Mouse (Mus musculus) hindbrain, embryonic 13.5 days (tissue): ENCODE data around the gene Ubr7. TPM values are rescaled to one million over a fixed set of nuclear protein-coding genes. Genes with fewer than 3 reads are reported as not detected.

Experiments used
- ATAC-seq: fragments of 200-750 bp; cut with Nextera tagmentation; 2 replicates; pipeline ENCODE4 v1.8.0; 2017; ENCODE audit warnings: moderate TSS enrichment; ENCODE audit not compliant: low FRiP score
- H3K27ac ChIP-seq: fragments of 300-500 bp; sonication (generic); 2 replicates; pipeline ENCODE4 v1.5.1; 2015; ENCODE audit warnings: inconsistent platforms, mild to moderate bottlenecking, moderate library complexity
- H3K27me3 ChIP-seq: fragments of 300-500 bp; sonication (generic); 2 replicates; pipeline ENCODE4 v1.6.1; 2015; ENCODE audit warnings: mild to moderate bottlenecking, inconsistent platforms
- H3K36me3 ChIP-seq: fragments of 300-500 bp; sonication (generic); 2 replicates; pipeline ENCODE4 v1.6.1; 2015; ENCODE audit warnings: mild to moderate bottlenecking, inconsistent platforms
- H3K4me1 ChIP-seq: fragments of 300-500 bp; sonication (generic); replicated peaks from 2 replicates; pipeline ENCODE4 v1.6.1; 2015; ENCODE audit warnings: inconsistent platforms
- H3K4me2 ChIP-seq: fragments of 300-500 bp; sonication (generic); 2 replicates; pipeline ENCODE4 v1.6.1; 2015; ENCODE audit warnings: inconsistent platforms, mild to moderate bottlenecking, moderate library complexity
- H3K4me3 ChIP-seq: fragments of 300-500 bp; sonication (generic); 2 replicates; pipeline ENCODE4 v1.5.1; 2015; ENCODE audit warnings: mild to moderate bottlenecking, inconsistent platforms
- H3K9ac ChIP-seq: fragments of 300-500 bp; sonication (generic); 2 replicates; pipeline ENCODE4 v1.6.1; 2015; ENCODE audit warnings: mild to moderate bottlenecking, inconsistent platforms
- H3K9me3 ChIP-seq: fragments of 300-500 bp; sonication (generic); 2 replicates; pipeline ENCODE4 v1.6.1; 2016; ENCODE audit warnings: inconsistent platforms
- WGBS: fragments of 180-500 bp; shearing (Covaris S2); methylation state at CpG from one replicate; pipeline ENCODE4 v1.1.7; 2015; 5-methylcytosine and 5-hydroxymethylcytosine counted together
- polyA plus RNA-seq: library from polyadenylated mRNA; unstranded; fragments of >200 nt; fragmentation: Nextera tagmentation; extraction: Ambion mirVana; gene quantifications from 2 replicates; pipeline ENCODE4 v1.2.1, GENCODE M21; 2015

Gene Ubr7
- polyA plus RNA-seq, 1 experiment from 2014 or later = 36.9 TPM

DNA sequence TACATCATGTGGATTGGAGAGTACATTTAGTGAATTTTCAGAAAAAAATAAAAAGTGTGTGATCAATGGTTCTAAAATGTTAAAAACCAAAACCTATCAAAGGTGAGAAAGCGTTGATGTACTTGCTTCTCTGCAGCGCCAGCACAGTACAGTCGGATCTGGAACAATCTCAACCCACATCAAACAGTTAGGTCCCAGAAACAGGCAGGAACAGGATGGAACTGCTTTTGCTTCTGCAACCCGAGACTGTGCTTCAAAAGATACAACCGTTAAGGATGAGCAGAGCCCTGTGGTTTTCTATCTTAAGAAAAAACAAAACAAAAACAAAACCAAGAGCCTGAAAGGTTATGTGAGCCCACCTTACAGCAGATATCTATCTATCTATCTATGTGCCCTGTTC lies 25.1 kb downstream of the Ubr7 start:
- 94% methylated on average over 5 of the region's 5 CpGs for WGBS
- peaks cover 52% of the 10 kb centered on the region for H3K36me3 ChIP-seq
- H3K4me1 ChIP-seq = no peaks in the 10 kb centered on the region

DNA sequence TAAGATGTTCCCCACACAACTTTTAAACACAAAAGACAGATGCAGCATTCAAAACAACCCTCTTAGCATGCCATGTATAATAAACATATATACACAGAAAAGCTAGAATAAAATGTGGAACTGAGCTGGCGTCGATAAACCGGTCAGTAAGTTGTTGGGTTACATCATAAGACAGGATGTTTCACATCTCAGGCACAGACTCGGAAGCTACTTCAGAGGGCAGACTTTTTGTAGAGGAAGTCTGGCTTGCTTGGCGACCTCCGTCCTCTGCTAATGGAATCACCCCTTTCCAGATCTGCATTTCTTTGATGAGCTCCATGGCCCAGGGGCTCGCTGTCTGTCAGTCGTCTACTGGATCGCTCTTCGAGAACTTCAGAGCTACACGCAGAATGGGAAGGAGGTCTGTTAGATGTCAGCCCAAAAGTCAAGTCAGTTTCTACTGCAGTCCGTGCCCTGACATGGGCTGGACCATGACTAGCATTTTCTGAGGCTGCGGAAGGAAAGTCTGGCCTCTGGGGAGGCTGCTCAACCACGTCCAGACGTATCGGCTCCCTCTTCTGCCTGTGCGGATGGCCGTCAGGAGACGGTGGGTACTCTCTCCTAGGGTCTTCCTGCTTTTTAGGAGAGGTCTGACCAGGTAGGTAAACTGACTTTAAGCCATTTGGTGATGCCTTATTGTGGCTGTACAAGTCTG lies 27.3 kb downstream of the Ubr7 start:
- no peaks in the 10 kb centered on the region for H3K9me3 ChIP-seq
- H3K9ac ChIP-seq = no peak overlapping the region
- H3K4me1 ChIP-seq = no peaks in the 10 kb centered on the region
- H3K27me3 ChIP-seq = no peaks in the 10 kb centered on the region
- no peak overlapping the region for H3K27ac ChIP-seq
- 91% methylated on average over 19 of the region's 19 CpGs for WGBS
- no peak for ATAC-seq
- H3K36me3 ChIP-seq = peaks cover 61% of the 10 kb centered on the region
- no peak overlapping the region for H3K4me3 ChIP-seq
- no peak overlapping the region for H3K4me2 ChIP-seq

More for the DNA sequence above, 25.1 kb downstream of the Ubr7 start:
- Histone ChIP-seq H3K27ac (no peak overlapping the region), H3K9ac (no peak overlapping the region), H3K27me3 (no peaks in the 10 kb centered on the region), H3K4me2 (no peak overlapping the region), H3K4me3 (no peak overlapping the region), H3K9me3 (no peaks in the 10 kb centered on the region)
- ATAC-seq = no peak

DNA sequence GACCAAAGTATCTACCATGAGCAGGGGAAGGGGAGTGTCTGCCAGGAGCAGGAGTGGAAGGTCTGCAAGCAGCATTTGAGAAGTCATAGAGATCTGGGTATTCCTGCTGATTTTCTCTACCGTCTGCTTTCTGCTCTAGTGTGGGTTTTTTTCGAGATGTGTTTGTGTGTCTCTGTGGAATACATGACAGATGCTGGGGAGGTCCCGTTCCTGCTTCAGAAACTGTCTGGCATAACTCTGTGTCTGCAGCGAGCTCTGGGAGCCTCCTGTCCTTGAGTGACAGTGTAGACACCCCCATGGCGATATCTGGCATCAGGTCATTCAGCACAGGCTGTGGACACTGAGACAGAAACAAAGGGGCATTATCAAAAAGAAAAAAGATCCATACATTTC lies 27.8 kb downstream of the Ubr7 start:
- no peak overlapping the region for H3K4me2 ChIP-seq
- no peak overlapping the region for H3K4me3 ChIP-seq
- H3K36me3 ChIP-seq = peaks cover 63% of the 10 kb centered on the region
- H3K27me3 ChIP-seq = no peaks in the 10 kb centered on the region
- no peak for ATAC-seq
- no peaks in the 10 kb centered on the region for H3K4me1 ChIP-seq
- H3K9ac ChIP-seq = no peak overlapping the region
- H3K27ac ChIP-seq = no peak overlapping the region
- H3K9me3 ChIP-seq = no peaks in the 10 kb centered on the region
- 64% methylated on average over 5 of the region's 5 CpGs for WGBS

DNA sequence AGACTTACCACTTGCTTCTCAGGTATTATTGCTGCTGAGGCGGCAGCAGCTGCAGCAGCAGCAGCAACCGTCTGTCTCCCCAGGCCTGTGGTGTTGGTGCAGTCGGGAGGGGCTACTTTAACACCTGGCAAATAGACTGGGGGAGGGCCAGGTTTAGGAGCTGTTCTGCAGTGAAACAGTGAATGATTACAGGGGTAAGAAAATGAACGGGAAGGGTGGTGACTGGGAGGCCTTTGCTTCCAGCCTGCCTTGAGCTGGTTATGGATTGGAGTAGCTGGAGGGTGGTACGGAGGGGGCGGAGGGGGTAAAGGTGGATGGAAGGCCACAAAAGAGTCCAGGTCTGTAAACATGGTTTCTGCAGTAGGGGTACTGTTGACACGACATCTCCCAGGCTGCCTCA lies 30.2 kb downstream of the Ubr7 start:
- no peaks in the 10 kb centered on the region for H3K27me3 ChIP-seq
- no peak overlapping the region for H3K9ac ChIP-seq
- H3K4me2 ChIP-seq = no peak overlapping the region
- peaks cover 77% of the 10 kb centered on the region for H3K36me3 ChIP-seq
- H3K4me3 ChIP-seq = no peak overlapping the region
- no peak for ATAC-seq
- WGBS = 93% methylated on average over 7 of the region's 7 CpGs
- H3K27ac ChIP-seq = no peak overlapping the region
- no peaks in the 10 kb centered on the region for H3K4me1 ChIP-seq
- H3K9me3 ChIP-seq = no peaks in the 10 kb centered on the region

DNA sequence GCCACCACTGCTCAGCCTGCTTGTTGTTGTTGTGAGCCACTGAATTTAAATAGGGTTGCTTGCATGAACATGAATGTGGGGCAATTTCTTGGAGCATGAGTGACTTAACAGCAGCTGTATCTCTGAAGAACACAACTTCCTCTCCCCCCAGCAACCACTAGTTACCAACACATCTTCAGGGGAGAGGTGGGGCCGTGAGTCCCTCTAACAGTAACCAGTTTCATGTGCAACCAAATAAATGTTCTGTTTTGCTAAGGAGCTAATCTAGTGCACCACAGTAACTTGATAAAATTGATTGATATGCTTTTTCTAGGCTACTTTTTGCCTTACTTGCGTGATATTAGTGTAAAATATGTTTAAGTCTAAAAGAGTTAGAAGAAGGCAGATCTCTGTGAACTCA lies 41.8 kb downstream of the Ubr7 start:
- no peaks in the 10 kb centered on the region for H3K9me3 ChIP-seq
- no peak for ATAC-seq
- no peak overlapping the region for H3K4me2 ChIP-seq
- no peak overlapping the region for H3K27ac ChIP-seq
- H3K36me3 ChIP-seq = peaks cover 5% of the 10 kb centered on the region; the same call in 1 of the 2 replicates
- no peaks in the 10 kb centered on the region for H3K4me1 ChIP-seq
- H3K27me3 ChIP-seq = no peaks in the 10 kb centered on the region
- H3K4me3 ChIP-seq = no peak overlapping the region
- WGBS = 90% methylated on average over 2 of the region's 2 CpGs
- H3K9ac ChIP-seq = no peak overlapping the region

DNA sequence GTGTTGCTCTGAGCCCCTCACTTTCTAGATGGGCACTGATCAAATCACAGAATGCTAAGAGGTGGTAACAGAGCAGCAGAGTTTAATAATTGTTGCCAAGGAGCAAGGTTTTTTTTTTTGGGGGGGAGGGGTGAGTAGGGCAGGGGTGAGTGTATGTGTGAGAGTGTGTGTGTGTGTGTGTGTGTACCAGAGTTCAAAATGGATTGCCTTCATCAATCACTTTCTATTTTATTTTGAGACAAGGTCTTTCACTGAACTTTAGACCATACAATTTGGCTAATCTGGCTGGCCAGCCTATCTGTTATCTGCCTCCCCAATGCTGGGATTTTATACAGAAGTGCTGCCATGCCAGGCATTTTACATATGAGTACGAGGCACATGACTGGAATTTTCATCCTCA lies 57.1 kb downstream of the Ubr7 start:
- ATAC-seq = no peak
- 54% methylated on average over 1 of the region's 1 CpGs for WGBS
- no peaks in the 10 kb centered on the region for H3K27me3 ChIP-seq
- H3K36me3 ChIP-seq = peaks cover 18% of the 10 kb centered on the region
- no peaks in the 10 kb centered on the region for H3K4me1 ChIP-seq
- no peak overlapping the region for H3K9ac ChIP-seq
- H3K4me2 ChIP-seq = no peak overlapping the region
- H3K9me3 ChIP-seq = no peaks in the 10 kb centered on the region
- no peak overlapping the region for H3K27ac ChIP-seq
- H3K4me3 ChIP-seq = no peak overlapping the region

DNA sequence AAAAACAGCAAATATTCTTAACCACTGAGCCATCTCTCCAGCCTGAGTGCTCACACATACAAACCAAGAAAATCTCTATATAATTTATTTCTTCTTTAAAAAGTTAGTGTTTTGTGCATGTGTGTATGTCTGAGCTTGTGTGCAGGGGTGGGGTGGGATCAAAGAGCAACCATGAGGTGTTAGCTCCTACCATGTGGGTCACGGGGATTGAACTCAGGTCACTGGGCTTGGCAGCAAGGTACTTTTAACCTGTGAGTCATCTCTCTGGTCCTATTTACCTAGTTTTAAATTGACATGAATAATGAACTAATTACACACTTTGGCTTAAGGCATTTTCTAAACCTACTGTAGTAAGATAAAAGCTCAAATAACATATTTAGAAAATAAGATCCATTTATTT lies 68.6 kb downstream of the Ubr7 start:
- H3K4me3 ChIP-seq = no peak overlapping the region
- H3K4me2 ChIP-seq = no peak overlapping the region
- no peaks in the 10 kb centered on the region; the same call in 1 of the 2 replicates for H3K36me3 ChIP-seq
- H3K27ac ChIP-seq = no peak overlapping the region
- no peaks in the 10 kb centered on the region for H3K4me1 ChIP-seq
- no peaks in the 10 kb centered on the region for H3K9me3 ChIP-seq
- no peak overlapping the region for H3K9ac ChIP-seq
- H3K27me3 ChIP-seq = no peaks in the 10 kb centered on the region
- 97% methylated on average over 1 of the region's 1 CpGs for WGBS
- no peak for ATAC-seq

DNA sequence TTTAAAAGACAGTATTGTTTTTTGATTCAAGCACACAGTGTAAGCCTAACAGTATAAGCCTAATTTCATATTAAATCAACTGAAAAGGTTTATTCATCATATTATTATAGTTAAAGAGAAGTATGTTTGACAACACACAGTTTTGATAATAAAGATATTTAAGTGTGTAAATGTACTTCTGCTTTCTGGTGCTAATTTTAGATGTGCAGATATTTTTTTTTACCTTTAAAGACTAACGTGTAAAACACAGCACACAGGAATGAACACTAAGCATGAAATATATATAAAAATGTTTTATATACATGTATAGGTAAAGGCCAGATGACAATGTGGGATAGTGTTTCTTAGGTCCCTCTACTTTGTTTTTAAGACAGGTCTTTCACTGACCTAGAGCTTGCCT lies 69.4 kb downstream of the Ubr7 start:
- Histone ChIP-seq H3K36me3 (no peaks in the 10 kb centered on the region; the same call in 1 of the 2 replicates), H3K9ac (no peak overlapping the region), H3K27ac (no peak overlapping the region), H3K4me3 (no peak overlapping the region), H3K4me2 (no peak overlapping the region), H3K9me3 (no peaks in the 10 kb centered on the region), H3K4me1 (no peaks in the 10 kb centered on the region), H3K27me3 (no peaks in the 10 kb centered on the region)
- WGBS = 98% methylated on average over 1 of the region's 1 CpGs
- ATAC-seq = no peak

Other genes starting within 250 kb of the Ubr7 start
- gene Chga, start 203.0 kb upstream of the Ubr7 start, polyA plus RNA-seq = 96.0 and 102 TPM in 2 replicates
- gene Itpk1, start 53.0 kb upstream of the Ubr7 start, polyA plus RNA-seq = 23.0 and 23.4 TPM in 2 replicates
- 51.7 and 54.3 TPM in 2 replicates for gene Moap1, start 14.3 kb upstream of the Ubr7 start, polyA plus RNA-seq
- 11.5 and 12.2 TPM in 2 replicates for gene Tmem251, start 14.2 kb upstream of the Ubr7 start, polyA plus RNA-seq
- not detected in 2 replicates for gene Gm28051, start 202 bp upstream of the Ubr7 start, polyA plus RNA-seq
- 53.2 and 55.3 TPM in 2 replicates for gene Gon7, start 164 bp upstream of the Ubr7 start, polyA plus RNA-seq
- 40.7 and 43.7 TPM in 2 replicates for gene Gm20604, start 705 bp downstream of the Ubr7 start, polyA plus RNA-seq
- gene Btbd7, start 120.5 kb downstream of the Ubr7 start, polyA plus RNA-seq = 17.0 and 17.1 TPM in 2 replicates
- gene Cox8c, start 141.3 kb downstream of the Ubr7 start, polyA plus RNA-seq = not detected in 2 replicates
- gene Unc79, start 190.9 kb downstream of the Ubr7 start, polyA plus RNA-seq = 7.1 and 7.6 TPM in 2 replicates